Comparison of ENCODE assay signal across 8 mouse cellular contexts in genomic region chr6:146501866-146502804, GRCm38 (mm10). TPM values are rescaled to one million over a fixed set of nuclear protein-coding genes. Genes with fewer than 3 reads are reported as not detected.
DNase-seq lines count a peak whose midpoint lies in the region; ATAC-seq and TF ChIP-seq lines count a peak whose summit lies in the region.

Itpr2 (minus strand) TSS chr6:146502223.

- peak within 1 kb of the TSS; percentile 91 for H3K9ac ChIP-seq in heart, embryonic 13.5 days
- peak within 1 kb of the TSS; percentile 24 for H3K9ac ChIP-seq in liver, embryonic 14.5 days (replicated peaks)
- H3K9ac ChIP-seq in stomach, embryonic 16.5 days (ENCODE audit: low read length), result peak within 1 kb of the TSS; percentile 84

- 1% methylated on average over 70 of the region's 70 CpGs for WGBS in heart, embryonic 13.5 days
- WGBS in liver, embryonic 14.5 days (ENCODE audit: insufficient replicate concordance), result under 1% methylated on average over 70 of the region's 70 CpGs
- WGBS in stomach, embryonic 16.5 days, result under 1% methylated on average over 70 of the region's 70 CpGs

- H3K9me3 ChIP-seq in heart, embryonic 13.5 days, result no peaks in the 10 kb centered on the region
- H3K9me3 ChIP-seq in liver, embryonic 14.5 days (ENCODE audit: control insufficient read depth, low read length), result no peaks in the 10 kb centered on the region
- no peaks in the 10 kb centered on the region for H3K9me3 ChIP-seq in stomach, embryonic 16.5 days (replicated peaks; ENCODE audit: control insufficient read depth, low read length)

- TF ChIP-seq EP300 in liver, embryonic 14.5 days (IDR thresholded peaks at IDR 0.05; ENCODE audit: low read depth), result no peak

- DNase-seq in c-Kit-negative CD71-positive TER-119-positive erythroid progenitor cells, embryonic 14.5 days (ENCODE audit: low read depth, low spot score), result peak; percentile 53
- peak; percentile 28 for DNase-seq in fibroblast of lung, adult 2 months (ENCODE audit: low read depth)
- DNase-seq in kidney, postnatal 10 days, result peak; percentile 96
- peak; percentile 36 to 62 (median 61) for DNase-seq in liver, embryonic 14.5 days (ENCODE audit: low read depth in 3 of 3, low spot score in 3 of 3)
- DNase-seq in neural tube, embryonic 10.5 days (ENCODE audit: extremely low spot score, low spot score), result peak; percentile 82

- peak; percentile 41 for ATAC-seq in CD4-positive, CD25-positive, alpha-beta regulatory T cell, adult 4 months
- peak; percentile 92 for ATAC-seq in heart, embryonic 13.5 days (ENCODE audit: extremely low read depth, insufficient number of reproducible peaks, low FRiP score, low TSS enrichment)
- peak; percentile 85 for ATAC-seq in liver, embryonic 14.5 days (ENCODE audit: insufficient read depth)
- ATAC-seq in stomach, embryonic 16.5 days (ENCODE audit: insufficient read depth, low FRiP score), result peak; percentile 96

- H3K4me1 ChIP-seq in heart, embryonic 13.5 days, result peaks cover 47% of the 10 kb centered on the region
- H3K4me1 ChIP-seq in liver, embryonic 14.5 days (replicated peaks; ENCODE audit: control insufficient read depth in 2 of 2, insufficient read depth in 2 of 2, low read length in 1 of 2), result peaks cover 0 to 12% of the 10 kb centered on the region in 2 experiments; a peak in 2 of 4 replicates
- peaks cover 8% of the 10 kb centered on the region; the same call in 1 of the 2 replicates for H3K4me1 ChIP-seq in stomach, embryonic 16.5 days (ENCODE audit: control insufficient read depth, insufficient read depth, low read length)

- 0 out of 2 replicates have a peak, but pooled peaks have one; percentile 7 for TF ChIP-seq CTCF in liver, embryonic 14.5 days (IDR thresholded peaks at IDR 0.05; ENCODE audit: low read depth)

- H3K27ac ChIP-seq in heart, embryonic 13.5 days (replicated peaks), result peak within 1 kb of the TSS; percentile 94
- H3K27ac ChIP-seq in liver, embryonic 14.5 days, result no peak within 1 kb of the TSS
- peak within 1 kb of the TSS; percentile 55 for H3K27ac ChIP-seq in stomach, embryonic 16.5 days (ENCODE audit: low read length)

- H3K4me2 ChIP-seq in heart, embryonic 13.5 days, result peak within 1 kb of the TSS; percentile 94
- peak within 1 kb of the TSS; percentile 63 for H3K4me2 ChIP-seq in liver, embryonic 14.5 days (ENCODE audit: low read depth)
- H3K4me2 ChIP-seq in stomach, embryonic 16.5 days (ENCODE audit: low read depth, low read length), result peak within 1 kb of the TSS; percentile 96

- no peaks in the 10 kb centered on the region for H3K36me3 ChIP-seq in heart, embryonic 13.5 days
- no peaks in the 10 kb centered on the region for H3K36me3 ChIP-seq in liver, embryonic 14.5 days (replicated peaks; ENCODE audit: control insufficient read depth, insufficient read depth, low read depth)
- H3K36me3 ChIP-seq in stomach, embryonic 16.5 days (ENCODE audit: control insufficient read depth, insufficient read depth, low read length), result no peaks in the 10 kb centered on the region

- no peaks in the 10 kb centered on the region; the same call in 1 of the 2 replicates for H3K27me3 ChIP-seq in heart, embryonic 13.5 days (replicated peaks)
- H3K27me3 ChIP-seq in liver, embryonic 14.5 days (ENCODE audit: control insufficient read depth, insufficient read depth, low read length), result peaks cover 8% of the 10 kb centered on the region
- no peaks in the 10 kb centered on the region for H3K27me3 ChIP-seq in stomach, embryonic 16.5 days (ENCODE audit: control insufficient read depth, insufficient read depth, low read length)

- peak within 1 kb of the TSS; percentile 81 for H3K4me3 ChIP-seq in heart, embryonic 13.5 days
- H3K4me3 ChIP-seq in liver, embryonic 14.5 days (ENCODE audit: insufficient read depth in 1 of 2, low read depth in 2 of 2, low read length in 2 of 2), result peak within 1 kb of the TSS; percentile 55 to 68
- peak within 1 kb of the TSS; percentile 71 for H3K4me3 ChIP-seq in stomach, embryonic 16.5 days (replicated peaks; ENCODE audit: low read length)

RNA-seq across cellular contexts. Expression of gene Itpr2, which starts in this region (rescaled TPM):
- 10 to 100 TPM; 69.7 to 84.1 TPM for polyA plus RNA-seq in CD4-positive, CD25-positive, alpha-beta regulatory T cell, adult 4 months (2017; shearing (Covaris generic))
- polyA plus RNA-seq in heart, embryonic 13.5 days (2015; fragmentation: Nextera tagmentation; extraction: Ambion mirVana), result 31.2 and 31.4 TPM in 2 replicates
- 0.53 and 0.64 TPM in 2 replicates for polyA plus RNA-seq in liver, embryonic 14.5 days (2012; rRNA removed)
- polyA plus RNA-seq in liver, embryonic 14.5 days (2014; fragmentation: Nextera tagmentation; extraction: Ambion mirVana), result 1.7 and 2.5 TPM in 2 replicates
- 13.2 and 14.8 TPM in 2 replicates for polyA plus RNA-seq in stomach, embryonic 16.5 days (2015; fragmentation: Nextera tagmentation; extraction: Ambion mirVana)

Comparison
In these comparisons a context has a peak if more than half of its experiments do, and no peak if none do; other contexts are left out.
1. ATAC-seq: peak in every context shown above with its lines; median percentile 96 in stomach, embryonic 16.5 days; 92 in heart, embryonic 13.5 days; 85 in liver, embryonic 14.5 days; 41 in CD4-positive, CD25-positive, alpha-beta regulatory T cell, adult 4 months.
2. DNase-seq: peak in every context shown above with its lines; median percentile 96 in kidney, postnatal 10 days; 82 in neural tube, embryonic 10.5 days; 61 in liver, embryonic 14.5 days; 53 in c-Kit-negative CD71-positive TER-119-positive erythroid progenitor cells, embryonic 14.5 days; 28 in fibroblast of lung, adult 2 months.
3. H3K9ac ChIP-seq: peak in every context shown above with its lines; median percentile 91 in heart, embryonic 13.5 days; 84 in stomach, embryonic 16.5 days; 24 in liver, embryonic 14.5 days.